Mouse (Mus musculus) heart, embryonic 13.5 days (tissue): Measurements from ENCODE around the gene H2-Q1. TPM values are rescaled to one million over a fixed set of nuclear protein-coding genes. Genes with fewer than 3 reads are reported as not detected.
"Not testable (repeated sequence)": the region's sequence is repeated elsewhere in the genome, so short reads cannot be mapped to it uniquely, and the experiment has no call there.

Source experiments
- ATAC-seq: fragments of 200-750 bp; cut with Nextera tagmentation; 2 replicates; pipeline ENCODE4 v1.8.0; 2017; ENCODE audit warnings: moderate TSS enrichment; ENCODE audit not compliant: insufficient number of reproducible peaks, low FRiP score, low TSS enrichment; ENCODE audit errors: extremely low read depth
- H3K27ac ChIP-seq: fragments of 300-500 bp; sonication (generic); replicated peaks from 2 replicates; pipeline ENCODE4 v1.5.1; 2015; ENCODE audit warnings: moderate library complexity, mild to moderate bottlenecking, inconsistent platforms
- H3K27me3 ChIP-seq: fragments of 300-500 bp; sonication (generic); replicated peaks from 2 replicates; pipeline ENCODE4 v1.6.1; 2015; ENCODE audit warnings: mild to moderate bottlenecking, inconsistent platforms
- H3K36me3 ChIP-seq: fragments of 300-500 bp; sonication (generic); 2 replicates; pipeline ENCODE4 v1.6.1; 2015; ENCODE audit warnings: mild to moderate bottlenecking, inconsistent platforms
- H3K4me1 ChIP-seq: fragments of 300-500 bp; sonication (generic); 2 replicates; pipeline ENCODE4 v1.6.1; 2015; ENCODE audit warnings: inconsistent platforms
- H3K4me2 ChIP-seq: fragments of 300-500 bp; sonication (generic); 2 replicates; pipeline ENCODE4 v1.6.1; 2015; ENCODE audit warnings: inconsistent platforms, mild to moderate bottlenecking, moderate library complexity
- H3K4me3 ChIP-seq: fragments of 300-500 bp; sonication (generic); 2 replicates; pipeline ENCODE4 v1.5.1; 2015; ENCODE audit warnings: moderate library complexity, mild to moderate bottlenecking, inconsistent platforms
- H3K9ac ChIP-seq: fragments of 300-500 bp; sonication (generic); 2 replicates; pipeline ENCODE4 v1.6.1; 2015; ENCODE audit warnings: inconsistent platforms, mild to moderate bottlenecking, moderate library complexity
- H3K9me3 ChIP-seq: fragments of 300-500 bp; sonication (generic); 2 replicates; pipeline ENCODE4 v1.6.1; 2016; ENCODE audit warnings: inconsistent platforms
- WGBS: fragments of 180-500 bp; shearing (Covaris S2); methylation state at CpG from one replicate; pipeline ENCODE4 v1.1.7; 2015; ENCODE audit warnings: mixed read lengths; 5-methylcytosine and 5-hydroxymethylcytosine counted together
- polyA plus RNA-seq: library from polyadenylated mRNA; unstranded; fragments of >200 nt; fragmentation: Nextera tagmentation; extraction: Ambion mirVana; gene quantifications from 2 replicates; pipeline ENCODE4 v1.2.1, GENCODE M21; 2015

The H2-Q1 gene
- 0.19 and 0.29 TPM in 2 replicates for polyA plus RNA-seq

GRCm38 (mm10) chr17:35320327-35321081, at the start of gene H2-Q1:
Gene H2-Q1, plus strand, starts transcription at chr17:35320405.
- 2% methylated on average over 55 of the region's 55 CpGs for WGBS
- no peak within 1 kb of the TSS for H3K27ac ChIP-seq
- H3K27me3 ChIP-seq = peaks cover 58% of the 10 kb centered on the region

GRCm38 (mm10) chr17:35272249-35272648, 48.0 kb upstream of the H2-Q1 start:
- 56% methylated on average over 3 of the region's 3 CpGs for WGBS
- no peak for ATAC-seq

More at GRCm38 (mm10) chr17:35320327-35321081, at the start of gene H2-Q1:
- Histone ChIP-seq H3K9me3 (no peaks in the 10 kb centered on the region), H3K4me3 (peak within 1 kb of the TSS; percentile 52), H3K9ac (peak within 1 kb of the TSS; percentile 61), H3K4me1 (peaks cover 14% of the 10 kb centered on the region), H3K4me2 (peak within 1 kb of the TSS; percentile 76), H3K36me3 (no peaks in the 10 kb centered on the region)
- ATAC-seq = no peak

GRCm38 (mm10) chr17:35274770-35275169, 45.4 kb upstream of the H2-Q1 start:
- no peak overlapping the region for H3K4me2 ChIP-seq
- H3K9ac ChIP-seq = no peak overlapping the region; the same call in 1 of the 2 replicates
- ATAC-seq = no peak
- no peak overlapping the region for H3K4me3 ChIP-seq
- H3K4me1 ChIP-seq = no peaks in the 10 kb centered on the region
- H3K27me3 ChIP-seq = peaks cover 52% of the 10 kb centered on the region
- H3K36me3 ChIP-seq = no peaks in the 10 kb centered on the region
- 2% methylated on average over 11 of the region's 11 CpGs for WGBS
- H3K9me3 ChIP-seq = no peaks in the 10 kb centered on the region
- no peak overlapping the region for H3K27ac ChIP-seq

More at GRCm38 (mm10) chr17:35272249-35272648, 48.0 kb upstream of the H2-Q1 start:
- Histone ChIP-seq H3K27me3 (peaks cover 50% of the 10 kb centered on the region), H3K4me1 (no peaks in the 10 kb centered on the region), H3K27ac (no peak overlapping the region), H3K9me3 (no peaks in the 10 kb centered on the region), H3K4me3 (no peak overlapping the region), H3K36me3 (no peaks in the 10 kb centered on the region), H3K9ac (no peak overlapping the region), H3K4me2 (no peak overlapping the region)

- peaks cover 57% of the 10 kb centered on the region for H3K27me3 ChIP-seq
- WGBS = 18% methylated on average over 13 of the region's 13 CpGs
- ATAC-seq = no peak
Measured at GRCm38 (mm10) chr17:35276304-35276864, 43.8 kb upstream of the H2-Q1 start.

GRCm38 (mm10) chr17:35278049-35278448, 42.2 kb upstream of the H2-Q1 start:
- no peak overlapping the region for H3K4me3 ChIP-seq
- H3K27ac ChIP-seq = no peak overlapping the region
- no peaks in the 10 kb centered on the region for H3K4me1 ChIP-seq
- WGBS = 83% methylated on average over 8 of the region's 8 CpGs
- no peak overlapping the region for H3K9ac ChIP-seq
- peaks cover 56% of the 10 kb centered on the region for H3K27me3 ChIP-seq
- H3K9me3 ChIP-seq = no peaks in the 10 kb centered on the region
- no peak for ATAC-seq
- no peak overlapping the region for H3K4me2 ChIP-seq
- no peaks in the 10 kb centered on the region for H3K36me3 ChIP-seq

More at GRCm38 (mm10) chr17:35276304-35276864, 43.8 kb upstream of the H2-Q1 start:
- no peak overlapping the region for H3K4me2 ChIP-seq
- no peaks in the 10 kb centered on the region for H3K9me3 ChIP-seq
- no peak overlapping the region for H3K9ac ChIP-seq
- no peaks in the 10 kb centered on the region for H3K4me1 ChIP-seq
- no peak overlapping the region for H3K4me3 ChIP-seq
- H3K27ac ChIP-seq = no peak overlapping the region
- H3K36me3 ChIP-seq = no peaks in the 10 kb centered on the region

- no peak for ATAC-seq
- no peaks in the 10 kb centered on the region for H3K9me3 ChIP-seq
- H3K4me1 ChIP-seq = no peaks in the 10 kb centered on the region
- no peak overlapping the region for H3K9ac ChIP-seq
- H3K4me3 ChIP-seq = no peak overlapping the region
- no peak overlapping the region for H3K27ac ChIP-seq
- H3K27me3 ChIP-seq = peaks cover 62% of the 10 kb centered on the region
- no peaks in the 10 kb centered on the region for H3K36me3 ChIP-seq
- H3K4me2 ChIP-seq = no peak overlapping the region
- WGBS = 78% methylated on average over 13 of the region's 13 CpGs
Measured at GRCm38 (mm10) chr17:35278957-35279688, 41.1 kb upstream of the H2-Q1 start.

- no peak overlapping the region for H3K9ac ChIP-seq
- H3K4me2 ChIP-seq = no peak overlapping the region
- H3K4me3 ChIP-seq = no peak overlapping the region
- H3K27me3 ChIP-seq = peaks cover 61% of the 10 kb centered on the region
- no peaks in the 10 kb centered on the region for H3K4me1 ChIP-seq
- ATAC-seq = no peak
- H3K36me3 ChIP-seq = no peaks in the 10 kb centered on the region
- WGBS = 56% methylated on average over 3 of the region's 3 CpGs
- no peaks in the 10 kb centered on the region for H3K9me3 ChIP-seq
- H3K27ac ChIP-seq = no peak overlapping the region
Measured at GRCm38 (mm10) chr17:35280276-35280675, 39.9 kb upstream of the H2-Q1 start.

- ATAC-seq = no peak
- Histone ChIP-seq H3K36me3 (no peaks in the 10 kb centered on the region), H3K4me3 (no peak overlapping the region), H3K9ac (no peak overlapping the region), H3K4me1 (no peaks in the 10 kb centered on the region), H3K27ac (no peak overlapping the region), H3K27me3 (peaks cover 36% of the 10 kb centered on the region), H3K4me2 (no peak overlapping the region), H3K9me3 (no peaks in the 10 kb centered on the region)
Measured at GRCm38 (mm10) chr17:35285431-35285830, 34.8 kb upstream of the H2-Q1 start.

GRCm38 (mm10) chr17:35295796-35296195, 24.4 kb upstream of the H2-Q1 start:
- not testable (repeated sequence) for H3K27ac ChIP-seq, H3K36me3 ChIP-seq, H3K9ac ChIP-seq, H3K4me2 ChIP-seq, H3K9me3 ChIP-seq, H3K4me3 ChIP-seq, H3K4me1 ChIP-seq, ATAC-seq
- 5% methylated on average over 5 of the region's 5 CpGs for WGBS
- H3K27me3 ChIP-seq = peaks cover 34% of the 10 kb centered on the region

GRCm38 (mm10) chr17:35300261-35300945, 19.8 kb upstream of the H2-Q1 start:
- H3K9me3 ChIP-seq, H3K36me3 ChIP-seq, H3K9ac ChIP-seq, H3K4me2 ChIP-seq, H3K27ac ChIP-seq, H3K4me1 ChIP-seq, H3K4me3 ChIP-seq, ATAC-seq: not testable (repeated sequence)
- peaks cover 15% of the 10 kb centered on the region for H3K27me3 ChIP-seq
- WGBS = 80% methylated on average over 7 of the region's 7 CpGs
